Mouse (Mus musculus): Measurements from ENCODE around the gene Slc3a2. TPM values are rescaled to one million over a fixed set of nuclear protein-coding genes. Genes with fewer than 3 reads are reported as not detected.

Gene Slc3a2
- polyA plus RNA-seq, 1 experiment from 2014 or later: 114 TPM

DNA sequence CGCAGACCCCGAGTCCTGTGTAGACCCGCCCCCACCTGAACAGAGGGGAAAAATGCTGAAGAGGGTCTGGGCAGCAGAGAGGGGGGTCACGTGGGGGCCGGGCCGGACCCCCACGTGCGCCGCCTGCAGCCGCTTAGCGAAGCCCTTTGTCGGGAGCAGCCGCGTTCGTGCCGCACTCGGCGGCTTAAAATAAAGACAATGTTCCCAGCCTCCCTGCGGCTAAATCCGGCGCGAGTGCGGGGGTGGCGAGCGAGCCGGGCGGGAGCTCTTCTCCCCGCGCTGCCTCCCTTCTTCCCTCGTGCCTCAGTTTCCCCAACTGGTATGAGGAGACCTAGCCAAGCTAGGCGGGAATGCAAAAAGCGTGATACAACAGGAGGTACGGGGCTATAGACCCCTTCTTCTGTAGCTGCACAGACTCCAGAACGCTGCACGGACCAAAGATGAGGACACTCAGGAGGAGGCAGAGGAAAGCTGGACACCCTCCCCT is 61.3 kb downstream of the Slc3a2 start:
- H3K36me3 ChIP-seq: no peaks in the 10 kb centered on the region
- peak overlapping the region; percentile 87 for H3K4me2 ChIP-seq
- under 1% methylated on average over 35 of the region's 35 CpGs for WGBS
- no peaks in the 10 kb centered on the region for H3K9me3 ChIP-seq
- H3K27me3 ChIP-seq: peaks cover 41% of the 10 kb centered on the region
- peak overlapping the region; percentile 45 for H3K4me3 ChIP-seq (replicated peaks)
- no peak overlapping the region for H3K27ac ChIP-seq
- peak; percentile 60; the same call in 1 of the 2 replicates for ATAC-seq (ENCODE audit: insufficient number of reproducible peaks, insufficient read depth, low FRiP score, low TSS enrichment, low read depth)
- H3K4me1 ChIP-seq (replicated peaks): peaks cover 13% of the 10 kb centered on the region
- H3K9ac ChIP-seq (replicated peaks): peak overlapping the region; percentile 65

Small RNA genes within 50 kb of the gene (microRNA-seq; reads per million reads assigned to microRNA genes)
- gene Mir6992: 1.2 reads per million

Other genes starting within 250 kb of the Slc3a2 start
- gene Slc22a8, start 132.1 kb downstream of the Slc3a2 start, polyA plus RNA-seq (2016; fragmentation: Nextera tagmentation; extraction: Ambion mirVana): 0.26 TPM in 1 of 2 replicates, not detected in the other
- not detected in 2 replicates for gene Slc22a6, start 105.3 kb downstream of the Slc3a2 start, polyA plus RNA-seq (2016; fragmentation: Nextera tagmentation; extraction: Ambion mirVana)
- gene Chrm1, start 59.6 kb downstream of the Slc3a2 start, polyA plus RNA-seq (2016; fragmentation: Nextera tagmentation; extraction: Ambion mirVana): 0.41 and 0.47 TPM in 2 replicates
- gene Wdr74, start 12.5 kb upstream of the Slc3a2 start, polyA plus RNA-seq (2016; fragmentation: Nextera tagmentation; extraction: Ambion mirVana): 92.4 and 96.6 TPM in 2 replicates
- gene 1700092M07Rik, start 17.3 kb upstream of the Slc3a2 start, polyA plus RNA-seq (2016; fragmentation: Nextera tagmentation; extraction: Ambion mirVana): 2.7 and 3.5 TPM in 2 replicates
- gene Stx5a, start 18.0 kb upstream of the Slc3a2 start, polyA plus RNA-seq (2016; fragmentation: Nextera tagmentation; extraction: Ambion mirVana): 168 and 169 TPM in 2 replicates
- 219 and 237 TPM in 2 replicates for gene Nxf1, start 33.7 kb upstream of the Slc3a2 start, polyA plus RNA-seq (2016; fragmentation: Nextera tagmentation; extraction: Ambion mirVana)
- gene Tmem223, start 47.6 kb upstream of the Slc3a2 start, polyA plus RNA-seq (2016; fragmentation: Nextera tagmentation; extraction: Ambion mirVana): 206 and 215 TPM in 2 replicates
- 50.2 and 51.5 TPM in 2 replicates for gene Tmem179b, start 51.1 kb upstream of the Slc3a2 start, polyA plus RNA-seq (2016; fragmentation: Nextera tagmentation; extraction: Ambion mirVana)
- gene Taf6l, start 63.0 kb upstream of the Slc3a2 start, polyA plus RNA-seq (2016; fragmentation: Nextera tagmentation; extraction: Ambion mirVana): 38.8 and 41.8 TPM in 2 replicates
- gene Polr2g, start 75.2 kb upstream of the Slc3a2 start, polyA plus RNA-seq (2016; fragmentation: Nextera tagmentation; extraction: Ambion mirVana): 174 and 189 TPM in 2 replicates
- 6.1 and 6.2 TPM in 2 replicates for gene Zbtb3, start 79.2 kb upstream of the Slc3a2 start, polyA plus RNA-seq (2016; fragmentation: Nextera tagmentation; extraction: Ambion mirVana)
- 70.3 and 77.2 TPM in 2 replicates for gene Ttc9c, start 96.0 kb upstream of the Slc3a2 start, polyA plus RNA-seq (2016; fragmentation: Nextera tagmentation; extraction: Ambion mirVana)
- 6.0 and 6.7 TPM in 2 replicates for gene Hnrnpul2, start 96.6 kb upstream of the Slc3a2 start, polyA plus RNA-seq (2016; fragmentation: Nextera tagmentation; extraction: Ambion mirVana)
- gene AC129217.1, start 106.4 kb upstream of the Slc3a2 start, polyA plus RNA-seq (2016; fragmentation: Nextera tagmentation; extraction: Ambion mirVana): not detected in 2 replicates
- gene Bscl2, start 114.1 kb upstream of the Slc3a2 start, polyA plus RNA-seq (2016; fragmentation: Nextera tagmentation; extraction: Ambion mirVana): 43.1 and 43.2 TPM in 2 replicates
- 10.7 and 12.0 TPM in 2 replicates for gene Gng3, start 115.8 kb upstream of the Slc3a2 start, polyA plus RNA-seq (2016; fragmentation: Nextera tagmentation; extraction: Ambion mirVana)
- 0.24 and 0.58 TPM in 2 replicates for gene Lrrn4cl, start 127.4 kb upstream of the Slc3a2 start, polyA plus RNA-seq (2016; fragmentation: Nextera tagmentation; extraction: Ambion mirVana)
- 184 and 185 TPM in 2 replicates for gene Ubxn1, start 148.1 kb upstream of the Slc3a2 start, polyA plus RNA-seq (2016; fragmentation: Nextera tagmentation; extraction: Ambion mirVana)
- gene Uqcc3, start 157.6 kb upstream of the Slc3a2 start, polyA plus RNA-seq (2016; fragmentation: Nextera tagmentation; extraction: Ambion mirVana): 64.0 and 66.0 TPM in 2 replicates
- gene Lbhd1, start 160.4 kb upstream of the Slc3a2 start, polyA plus RNA-seq (2016; fragmentation: Nextera tagmentation; extraction: Ambion mirVana): 82.5 and 112 TPM in 2 replicates
- not detected in 2 replicates for gene Gm49403, start 160.6 kb upstream of the Slc3a2 start, polyA plus RNA-seq (2016; fragmentation: Nextera tagmentation; extraction: Ambion mirVana)
- 112 and 114 TPM in 2 replicates for gene 1810009A15Rik, start 165.5 kb upstream of the Slc3a2 start, polyA plus RNA-seq (2016; fragmentation: Nextera tagmentation; extraction: Ambion mirVana)
- gene Gm49416, start 165.6 kb upstream of the Slc3a2 start, polyA plus RNA-seq (2016; fragmentation: Nextera tagmentation; extraction: Ambion mirVana): not detected in 2 replicates
- gene Ints5, start 169.6 kb upstream of the Slc3a2 start, polyA plus RNA-seq (2016; fragmentation: Nextera tagmentation; extraction: Ambion mirVana): 48.9 and 51.3 TPM in 2 replicates
- gene Ganab, start 174.7 kb upstream of the Slc3a2 start, polyA plus RNA-seq (2016; fragmentation: Nextera tagmentation; extraction: Ambion mirVana): 116 and 117 TPM in 2 replicates
- 53.5 and 53.6 TPM in 2 replicates for gene B3gat3, start 197.0 kb upstream of the Slc3a2 start, polyA plus RNA-seq (2016; fragmentation: Nextera tagmentation; extraction: Ambion mirVana)
- gene Rom1, start 206.0 kb upstream of the Slc3a2 start, polyA plus RNA-seq (2016; fragmentation: Nextera tagmentation; extraction: Ambion mirVana): 2.4 and 2.6 TPM in 2 replicates
- 34.6 and 34.9 TPM in 2 replicates for gene Eml3, start 206.2 kb upstream of the Slc3a2 start, polyA plus RNA-seq (2016; fragmentation: Nextera tagmentation; extraction: Ambion mirVana)
- gene Mta2, start 218.5 kb upstream of the Slc3a2 start, polyA plus RNA-seq (2016; fragmentation: Nextera tagmentation; extraction: Ambion mirVana): 227 and 231 TPM in 2 replicates
- gene Tut1, start 230.5 kb upstream of the Slc3a2 start, polyA plus RNA-seq (2016; fragmentation: Nextera tagmentation; extraction: Ambion mirVana): 37.9 and 39.7 TPM in 2 replicates
- gene Eef1g, start 243.7 kb upstream of the Slc3a2 start, polyA plus RNA-seq (2016; fragmentation: Nextera tagmentation; extraction: Ambion mirVana): 472 and 476 TPM in 2 replicates

Data from limb, embryonic 12.5 days (tissue).